Mouse (Mus musculus) 416B (cell line): ENCODE measurements around the gene Smim6.

Experiments used
- DNase-seq: peaks from one replicate; pipeline ENCODE4 v3.0.0; 2011; ENCODE audit warnings: low read depth

Gene Smim6

DNA sequence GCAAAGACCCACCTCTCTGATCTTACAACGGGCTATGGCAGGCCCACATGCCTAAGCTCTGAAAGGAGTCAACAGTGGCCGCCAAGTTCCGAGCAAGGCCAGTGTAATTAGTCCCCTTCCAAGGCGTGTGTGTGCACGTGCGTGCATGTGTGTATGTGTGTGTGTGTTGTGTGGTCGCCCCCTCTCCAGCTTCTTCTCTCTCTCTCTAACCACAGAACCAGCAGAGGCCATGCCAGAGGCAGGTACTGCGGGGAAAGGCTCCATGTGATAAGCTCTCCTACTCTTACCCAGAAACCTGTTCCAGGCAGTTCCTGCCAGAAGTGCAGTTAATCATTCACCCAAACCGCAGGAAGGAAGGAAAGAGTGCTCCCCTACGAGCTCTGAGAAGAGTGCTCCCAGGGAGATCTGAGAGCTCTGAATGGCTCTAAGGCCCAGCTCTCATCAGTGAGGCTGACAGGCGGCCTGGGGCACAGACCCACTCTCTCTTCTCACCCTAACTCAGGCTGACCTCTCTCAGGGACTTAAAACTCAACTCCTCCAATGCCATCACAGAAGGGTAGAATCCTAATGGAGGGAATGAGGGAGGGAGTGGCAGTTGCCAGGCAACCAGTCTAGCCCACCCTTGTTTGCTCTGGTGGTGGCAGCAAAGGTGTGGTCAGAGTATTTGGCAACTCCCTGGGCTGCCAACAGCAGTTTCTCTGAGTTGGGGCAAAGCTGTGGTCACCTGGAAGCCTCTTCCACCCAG is at the start of gene Smim6:
Gene Smim6 (plus strand): TSS at position 386 of the 745 bp plus-strand sequence.
- DNase-seq, result peak; percentile 51

GRCm38 (mm10) chr11:115863895-115864294 is 47.9 kb upstream of the Smim6 start:
- DNase-seq, result peak; percentile 32

GRCm38 (mm10) chr11:115869393-115869792 is 42.4 kb upstream of the Smim6 start:
- DNase-seq, result peak; percentile 59

DNA sequence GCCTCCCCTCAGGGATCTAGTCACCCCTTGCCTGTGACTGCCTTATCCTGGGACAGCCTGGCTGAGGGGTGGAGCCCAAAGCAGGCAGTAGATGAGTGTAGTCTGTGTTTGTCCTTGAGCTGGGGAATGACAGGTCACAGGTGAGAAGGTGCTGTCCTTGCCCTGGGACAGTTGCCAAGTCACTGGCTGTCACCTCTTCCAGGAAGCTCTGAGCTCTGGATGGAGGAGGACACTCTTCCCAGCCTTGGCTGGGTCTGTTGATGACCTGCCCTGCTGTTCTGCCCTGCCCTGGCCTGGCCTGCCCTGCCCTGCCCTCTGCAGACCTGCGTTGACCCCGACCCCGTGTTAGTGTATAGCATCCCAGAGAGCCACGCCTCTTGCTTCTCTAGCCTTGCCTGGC is 39.4 kb upstream of the Smim6 start:
- DNase-seq, result no peak

GRCm38 (mm10) chr11:115875935-115876334 is 35.9 kb upstream of the Smim6 start:
- DNase-seq, result no peak

GRCm38 (mm10) chr11:115876438-115876837 is 35.4 kb upstream of the Smim6 start:
- DNase-seq, result peak; percentile 21

GRCm38 (mm10) chr11:115877174-115877755 is 34.6 kb upstream of the Smim6 start:
- peak; percentile 26 for DNase-seq

DNA sequence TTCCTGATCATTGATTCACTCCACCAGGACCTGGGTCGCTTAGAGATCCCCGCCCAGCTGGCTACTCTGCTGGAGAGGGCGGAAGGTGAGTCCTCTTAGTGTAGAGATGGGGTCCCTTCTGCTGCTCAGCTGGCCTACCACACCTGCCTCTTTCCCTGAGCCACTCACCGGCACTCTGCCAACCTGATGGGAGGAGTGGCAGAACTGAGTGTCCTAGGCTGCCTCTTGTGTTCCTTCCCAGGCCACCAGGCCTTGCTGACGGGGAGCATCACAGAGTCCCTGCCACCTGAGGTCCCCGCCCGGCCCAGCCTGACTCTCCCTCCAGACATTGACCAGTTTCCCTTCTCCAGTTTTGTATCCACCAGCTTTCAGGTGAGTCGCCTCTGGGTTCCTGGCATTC is 33.7 kb upstream of the Smim6 start:
- no peak for DNase-seq

DNA sequence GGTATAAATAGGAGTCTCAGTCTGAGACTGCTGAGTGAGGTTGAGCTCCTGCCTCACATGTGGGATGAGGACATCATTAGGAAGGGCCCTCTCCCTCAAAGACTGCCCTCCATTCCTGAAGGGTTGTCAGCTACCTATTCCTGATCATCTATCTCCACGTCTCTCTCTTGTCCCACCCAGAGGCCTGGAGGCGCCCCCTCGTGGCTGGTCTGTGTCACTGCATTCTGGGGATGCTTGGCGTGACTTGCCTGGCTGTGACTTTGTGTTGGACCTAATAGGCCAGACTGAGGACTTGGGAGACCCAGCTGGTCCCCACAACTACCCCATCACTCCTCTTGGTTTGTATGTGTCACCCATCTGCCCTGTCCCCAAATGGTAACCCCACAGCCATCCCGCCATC is 30.8 kb upstream of the Smim6 start:
- DNase-seq, result peak; percentile 62

GRCm38 (mm10) chr11:115883251-115883650 is 28.6 kb upstream of the Smim6 start:
- DNase-seq, result no peak

GRCm38 (mm10) chr11:115884361-115884760 is 27.5 kb upstream of the Smim6 start:
- DNase-seq, result no peak

DNA sequence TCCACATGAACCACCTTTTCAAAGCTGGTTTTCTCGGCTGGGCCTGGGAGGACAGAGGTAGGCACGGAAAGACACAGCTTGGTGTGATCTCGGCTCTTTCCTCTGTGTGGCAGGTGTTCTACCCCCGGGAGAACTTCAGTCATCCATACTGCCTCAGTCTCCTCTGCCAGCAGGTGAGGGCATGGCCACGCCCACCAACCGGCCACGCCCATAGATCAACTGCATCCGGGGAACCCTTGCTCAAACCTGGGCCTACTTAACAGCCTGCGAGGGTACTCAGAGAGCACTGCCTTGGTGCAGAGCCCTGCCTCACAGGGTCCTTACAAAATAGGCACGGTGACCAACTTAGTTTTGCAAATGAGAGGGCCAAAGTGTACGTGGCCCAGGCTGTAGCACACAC is 26.5 kb upstream of the Smim6 start:
- DNase-seq, result no peak

DNA sequence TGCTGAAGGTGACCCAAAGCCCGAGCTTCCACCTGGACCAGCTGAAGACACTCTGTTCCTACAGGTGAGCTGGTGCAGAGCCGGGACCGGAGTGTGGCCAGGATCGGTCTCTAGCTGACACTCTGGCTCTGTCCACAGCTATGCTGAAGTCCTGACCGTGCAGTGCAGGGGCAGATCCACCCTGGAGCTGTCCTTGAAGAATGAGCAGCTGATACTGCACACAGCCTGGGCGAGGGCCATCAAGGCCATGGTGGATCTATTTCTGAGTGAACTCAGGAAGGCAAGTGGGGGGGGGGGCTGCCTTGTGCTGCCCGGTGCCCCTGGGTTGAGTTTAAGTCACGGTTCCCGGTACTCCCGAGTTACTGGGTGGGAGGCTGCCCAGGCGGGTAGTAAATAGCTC is 25.4 kb upstream of the Smim6 start:
- DNase-seq, result no peak

GRCm38 (mm10) chr11:115888020-115888419 is 23.8 kb upstream of the Smim6 start:
- DNase-seq, result no peak

DNA sequence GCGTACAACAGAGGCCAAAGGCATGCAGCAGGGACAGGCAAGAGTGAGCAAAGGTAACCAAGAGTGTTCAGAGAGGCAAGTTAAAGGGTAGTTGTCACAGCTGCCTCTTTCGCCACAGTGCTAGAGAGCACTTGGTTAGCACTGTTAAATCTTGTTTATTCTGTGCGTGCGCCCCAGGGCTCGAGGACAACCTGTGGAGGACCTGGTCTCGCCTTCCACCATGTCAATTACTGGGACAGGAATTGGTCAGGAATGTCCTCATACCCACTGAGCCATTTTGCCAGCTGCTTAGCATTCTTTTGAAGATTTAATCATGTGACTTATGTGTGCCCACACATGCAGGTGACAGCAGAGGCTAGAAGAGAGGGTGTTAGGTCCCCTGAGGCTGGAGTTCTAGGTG is 22.7 kb upstream of the Smim6 start:
- DNase-seq, result no peak

DNA sequence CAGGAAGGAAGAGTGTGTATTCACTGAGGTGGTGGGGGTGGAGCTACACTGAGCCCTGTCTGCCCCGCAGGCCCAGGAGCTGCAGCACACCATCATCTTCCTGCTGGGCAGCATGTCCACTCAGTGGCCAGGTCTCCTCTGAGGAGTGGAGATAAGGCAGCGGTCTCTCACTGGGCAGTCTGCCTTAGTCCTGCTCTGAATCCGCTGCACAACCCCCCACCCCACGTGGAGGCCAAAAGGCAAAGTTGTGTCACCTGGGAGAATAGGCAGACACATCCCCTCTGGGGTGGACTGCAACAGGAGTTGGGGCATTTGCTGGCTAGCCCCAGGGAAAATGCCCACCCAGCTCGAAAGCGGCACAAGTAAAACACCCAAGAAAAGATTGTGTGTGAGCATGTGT is 19.6 kb upstream of the Smim6 start:
- no peak for DNase-seq

DNA sequence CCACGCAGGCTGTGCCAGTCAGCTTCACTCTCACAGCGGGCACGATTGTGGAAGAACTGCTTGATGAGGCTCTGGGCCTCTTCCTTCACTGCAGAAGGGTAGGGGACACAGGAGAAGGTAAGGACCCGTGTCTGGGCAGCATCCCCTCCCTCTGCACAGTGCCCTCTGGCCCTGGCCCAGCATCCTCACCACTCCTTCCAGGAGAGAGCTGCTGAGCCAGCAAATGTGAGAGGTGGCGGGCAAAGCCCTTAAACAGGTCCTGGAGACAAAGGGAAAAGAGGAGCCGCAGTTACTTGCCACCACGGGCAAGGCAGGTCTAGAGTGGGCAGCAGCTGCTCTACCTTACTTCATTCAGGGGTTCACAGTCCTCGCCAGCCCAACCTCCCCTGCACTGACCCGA is 18.7 kb upstream of the Smim6 start:
- DNase-seq, result no peak

GRCm38 (mm10) chr11:115894755-115895520 is 16.9 kb upstream of the Smim6 start:
- peak; percentile 38 for DNase-seq

GRCm38 (mm10) chr11:115898446-115898845 is 13.4 kb upstream of the Smim6 start:
- peak; percentile 47 for DNase-seq

- peak; percentile 57 for DNase-seq
These were observed 12.9 kb upstream of the Smim6 start for GRCm38 (mm10) chr11:115898886-115899285.

DNA sequence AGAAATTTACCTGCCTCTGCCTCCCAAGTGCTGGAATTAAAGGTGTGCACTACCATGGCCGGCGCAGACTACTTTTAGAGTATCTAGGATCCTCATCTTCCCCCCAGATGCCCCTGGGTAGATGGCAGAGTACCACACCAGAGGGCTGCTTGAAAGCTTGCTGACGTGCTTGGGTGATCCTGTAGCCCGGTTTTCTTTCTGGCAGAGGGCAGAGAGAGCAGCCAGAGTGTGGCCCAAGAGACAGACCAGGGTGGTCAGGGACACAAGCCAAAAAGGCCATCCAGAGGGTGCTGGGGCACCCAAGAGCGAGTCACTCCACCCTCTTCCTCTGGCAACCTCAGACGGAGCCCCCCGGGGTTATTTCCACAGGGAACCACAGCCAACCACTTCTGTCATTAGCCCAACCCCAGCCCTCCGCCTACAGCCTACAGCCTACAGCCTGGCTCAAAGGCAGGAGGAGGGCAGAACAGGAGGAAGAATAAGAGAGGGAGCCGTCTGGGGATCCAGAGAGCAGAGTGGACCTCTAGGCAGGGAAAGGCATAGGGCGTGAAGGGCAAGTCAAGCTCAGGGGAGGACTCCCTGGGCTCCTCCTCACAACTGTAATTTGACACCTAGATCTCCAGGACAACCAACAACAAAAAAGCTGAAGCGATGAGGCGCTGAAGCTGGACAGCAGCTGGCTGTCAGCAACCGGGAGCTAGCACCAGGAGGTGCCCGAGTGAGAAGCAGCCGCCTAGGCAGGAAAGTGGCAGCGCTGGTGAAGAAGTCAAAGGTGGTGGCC is 12.1 kb upstream of the Smim6 start, which contains the start of gene Smim5:
Gene Smim5 (plus strand): TSS at position 481 of the 781 bp plus-strand sequence.
- peak; percentile 79 for DNase-seq
